8 mouse cellular contexts compared by ENCODE assay signal in the genomic region with DNA sequence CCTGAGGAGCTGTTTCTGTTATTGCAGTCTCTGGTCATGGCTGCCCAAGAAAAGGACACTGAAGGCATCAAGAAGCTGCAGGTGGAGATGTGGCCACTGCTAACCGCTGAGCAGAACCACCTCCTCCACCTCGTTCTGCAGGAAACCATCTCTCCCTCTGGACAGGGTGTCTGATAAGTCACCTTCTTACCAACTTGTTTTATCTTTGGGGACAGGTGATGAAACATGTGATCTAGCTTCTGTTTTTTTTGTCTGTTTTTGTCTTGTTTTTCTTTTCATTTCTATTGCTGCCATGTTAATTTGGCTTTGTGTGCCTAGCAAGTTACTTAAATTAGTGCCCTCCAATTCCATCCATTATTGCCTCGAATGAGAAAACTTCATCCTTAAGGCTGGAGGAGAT. TPM values are rescaled to one million over a fixed set of nuclear protein-coding genes. Genes with fewer than 3 reads are reported as not detected.
DNase-seq lines count a peak whose midpoint lies in the region; ATAC-seq and TF ChIP-seq lines count a peak whose summit lies in the region.

No protein-coding gene starts in this region.

- H3K36me3 ChIP-seq in heart, embryonic 14.5 days (ENCODE audit: control insufficient read depth, insufficient read depth, low read length): no peaks in the 10 kb centered on the region
- H3K36me3 ChIP-seq in ES-Bruce4 (ENCODE audit: control insufficient read depth, insufficient read depth, low read length, poor library complexity, severe bottlenecking): no peaks in the 10 kb centered on the region
- H3K36me3 ChIP-seq in forebrain, embryonic 15.5 days: no peaks in the 10 kb centered on the region
- no peaks in the 10 kb centered on the region for H3K36me3 ChIP-seq in liver, postnatal 0 days (replicated peaks; ENCODE audit: insufficient read depth, low read length)

- 33% methylated on average over 3 of the region's 3 CpGs for WGBS in heart, embryonic 14.5 days
- WGBS in forebrain, embryonic 15.5 days: 27% methylated on average over 3 of the region's 3 CpGs
- 25% methylated on average over 3 of the region's 3 CpGs for WGBS in liver, postnatal 0 days (ENCODE audit: insufficient replicate concordance)

- no peak overlapping the region for H3K27ac ChIP-seq in heart, embryonic 14.5 days (replicated peaks in 1 of 2; ENCODE audit: control insufficient read depth in 1 of 2, insufficient read depth in 1 of 2, low read depth in 2 of 2, low read length in 2 of 2)
- H3K27ac ChIP-seq in ES-Bruce4 (ENCODE audit: insufficient read depth, low read length): no peak overlapping the region
- H3K27ac ChIP-seq in forebrain, embryonic 15.5 days (replicated peaks): peak overlapping the region; percentile 97
- no peak overlapping the region for H3K27ac ChIP-seq in liver, postnatal 0 days (ENCODE audit: low read depth)

- TF ChIP-seq POLR2A in ES-Bruce4 (IDR thresholded peaks at IDR 0.05; ENCODE audit: insufficient read depth, low read length): no peak

- intact Hi-C loops in heart, postnatal 10 days (cut with DNase I): no loop called here

- peak overlapping the region; percentile 74 for H3K9ac ChIP-seq in heart, embryonic 14.5 days (ENCODE audit: low read length)
- peak overlapping the region; percentile 80; the same call in 1 of the 2 replicates for H3K9ac ChIP-seq in ES-Bruce4 (ENCODE audit: low read depth, poor library complexity, severe bottlenecking)
- peak overlapping the region; percentile 75 for H3K9ac ChIP-seq in forebrain, embryonic 15.5 days (replicated peaks)
- no peak overlapping the region for H3K9ac ChIP-seq in liver, postnatal 0 days (replicated peaks)

- no peak for TF ChIP-seq CTCF in ES-Bruce4 (IDR thresholded peaks at IDR 0.05; ENCODE audit: low read depth, low read length)
- no peak for TF ChIP-seq CTCF in liver, postnatal 0 days (IDR thresholded peaks at IDR 0.05; ENCODE audit: low read depth)

- no peaks in the 10 kb centered on the region for H3K27me3 ChIP-seq in heart, embryonic 14.5 days (ENCODE audit: control insufficient read depth, insufficient read depth, low read length)
- no peaks in the 10 kb centered on the region for H3K27me3 ChIP-seq in ES-Bruce4 (ENCODE audit: control insufficient read depth, insufficient read depth, low read length, poor library complexity, severe bottlenecking)
- H3K27me3 ChIP-seq in forebrain, embryonic 15.5 days: no peaks in the 10 kb centered on the region
- no peaks in the 10 kb centered on the region for H3K27me3 ChIP-seq in liver, postnatal 0 days (ENCODE audit: insufficient read depth, low read length)

- DNase-seq in heart, postnatal 10 days: no peak
- no peak for DNase-seq in liver, postnatal 0 days
- DNase-seq in cerebellum, postnatal 14 days: no peak
- no peak for DNase-seq in ovary, adult 18-20 months (ENCODE audit: low spot score)
- no peak for DNase-seq in urinary bladder, postnatal 25 days (ENCODE audit: low spot score)

- no peak for ATAC-seq in heart, embryonic 14.5 days (ENCODE audit: insufficient number of reproducible peaks, insufficient read depth, low FRiP score, low read depth)
- ATAC-seq in forebrain, embryonic 15.5 days (replicated peaks): no peak
- ATAC-seq in liver, postnatal 0 days: no peak

- H3K4me1 ChIP-seq in heart, embryonic 14.5 days (ENCODE audit: control insufficient read depth in 2 of 2, insufficient read depth in 2 of 2, low read length in 2 of 2): peaks cover 2 to 3% of the 10 kb centered on the region in 2 experiments; a peak in 1 of 4 replicates
- H3K4me1 ChIP-seq in ES-Bruce4 (ENCODE audit: control insufficient read depth, insufficient read depth, low read length): no peaks in the 10 kb centered on the region
- H3K4me1 ChIP-seq in forebrain, embryonic 15.5 days: no peaks in the 10 kb centered on the region
- H3K4me1 ChIP-seq in liver, postnatal 0 days (ENCODE audit: insufficient read depth): peaks cover 4% of the 10 kb centered on the region; the same call in 1 of the 2 replicates

- no peaks in the 10 kb centered on the region for H3K9me3 ChIP-seq in heart, embryonic 14.5 days (ENCODE audit: control insufficient read depth, low read length)
- no peaks in the 10 kb centered on the region for H3K9me3 ChIP-seq in ES-Bruce4 (replicated peaks; ENCODE audit: control insufficient read depth, insufficient read depth, low read length, poor library complexity, severe bottlenecking)
- no peaks in the 10 kb centered on the region for H3K9me3 ChIP-seq in forebrain, embryonic 15.5 days
- no peaks in the 10 kb centered on the region for H3K9me3 ChIP-seq in liver, postnatal 0 days (ENCODE audit: low read length)

- TF ChIP-seq EP300 in ES-Bruce4 (IDR thresholded peaks at IDR 0.05; ENCODE audit: insufficient read depth, low read depth, low read length): no peak
- no peak for TF ChIP-seq EP300 in liver, postnatal 0 days (IDR thresholded peaks at IDR 0.05; ENCODE audit: low read depth)

- peak overlapping the region; percentile 85 for H3K4me2 ChIP-seq in heart, embryonic 14.5 days (ENCODE audit: low read length)
- peak overlapping the region; percentile 65 for H3K4me2 ChIP-seq in forebrain, embryonic 15.5 days (replicated peaks)
- peak overlapping the region; percentile 82 for H3K4me2 ChIP-seq in liver, postnatal 0 days (ENCODE audit: low read depth, low read length)

- peak overlapping the region; percentile 62 to 76 for H3K4me3 ChIP-seq in heart, embryonic 14.5 days (ENCODE audit: control insufficient read depth in 1 of 2, insufficient read depth in 1 of 2, low read depth in 1 of 2, low read length in 2 of 2)
- peak overlapping the region; percentile 65; the same call in 1 of the 2 replicates for H3K4me3 ChIP-seq in ES-Bruce4 (ENCODE audit: low read depth, low read length)
- peak overlapping the region; percentile 67 for H3K4me3 ChIP-seq in forebrain, embryonic 15.5 days
- H3K4me3 ChIP-seq in liver, postnatal 0 days (ENCODE audit: low read depth, low read length): peak overlapping the region; percentile 64

RNA-seq across cellular contexts. Expression of a gene that starts 1.2 kb away (rescaled TPM):
- polyA plus RNA-seq in heart, embryonic 14.5 days (2014; fragmentation: Nextera tagmentation; extraction: Ambion mirVana): 9.4 and 10.0 TPM in 2 replicates
- 1 to 10 TPM; 5.8 to 7.3 TPM for total RNA-seq in heart, postnatal 10 days (2021)
- 2.5 and 3.8 TPM in 2 replicates for polyA plus RNA-seq in ES-Bruce4 (2011; ENCODE audit: insufficient read depth, insufficient read length, low read depth, missing spikeins)
- 25.6 and 28.0 TPM in 2 replicates for polyA plus RNA-seq in forebrain, embryonic 15.5 days (2015; fragmentation: Nextera tagmentation; extraction: Ambion mirVana)
- 5.6 and 5.7 TPM in 2 replicates for polyA plus RNA-seq in liver, postnatal 0 days (2015; fragmentation: Nextera tagmentation; extraction: Ambion mirVana)

RNA-seq across cellular contexts. Expression of a gene that starts 13.6 kb away (rescaled TPM):
- polyA plus RNA-seq in heart, embryonic 14.5 days (2014; fragmentation: Nextera tagmentation; extraction: Ambion mirVana): 0.35 TPM in 1 of 2 replicates, not detected in the other
- total RNA-seq in heart, postnatal 10 days (2021): not detected
- 0.75 TPM in 1 of 2 replicates, not detected in the other for polyA plus RNA-seq in ES-Bruce4 (2011; ENCODE audit: insufficient read depth, insufficient read length, low read depth, missing spikeins)
- polyA plus RNA-seq in forebrain, embryonic 15.5 days (2015; fragmentation: Nextera tagmentation; extraction: Ambion mirVana): 0.14 TPM in 1 of 2 replicates, not detected in the other
- polyA plus RNA-seq in liver, postnatal 0 days (2015; fragmentation: Nextera tagmentation; extraction: Ambion mirVana): 0.25 and 0.29 TPM in 2 replicates

RNA-seq across cellular contexts. Expression of a gene that starts 15.2 kb away (rescaled TPM):
- 0.26 and 2.3 TPM in 2 replicates for polyA plus RNA-seq in heart, embryonic 14.5 days (2014; fragmentation: Nextera tagmentation; extraction: Ambion mirVana)
- total RNA-seq in heart, postnatal 10 days (2021): 1 to 10 TPM in 1 of 2 experiments, under 1 TPM in 1; 0.77 to 1.2 TPM
- polyA plus RNA-seq in ES-Bruce4 (2011; ENCODE audit: insufficient read depth, insufficient read length, low read depth, missing spikeins): 0.79 TPM in 1 of 2 replicates, not detected in the other
- 0.34 and 0.50 TPM in 2 replicates for polyA plus RNA-seq in forebrain, embryonic 15.5 days (2015; fragmentation: Nextera tagmentation; extraction: Ambion mirVana)
- polyA plus RNA-seq in liver, postnatal 0 days (2015; fragmentation: Nextera tagmentation; extraction: Ambion mirVana): 0.85 and 1.1 TPM in 2 replicates

RNA-seq across cellular contexts. Expression of a gene that starts 35.9 kb away (rescaled TPM):
- polyA plus RNA-seq in heart, embryonic 14.5 days (2014; fragmentation: Nextera tagmentation; extraction: Ambion mirVana): not detected in 2 replicates
- not detected for total RNA-seq in heart, postnatal 10 days (2021)
- 0.69 TPM in 1 of 2 replicates, not detected in the other for polyA plus RNA-seq in ES-Bruce4 (2011; ENCODE audit: insufficient read depth, insufficient read length, low read depth, missing spikeins)
- polyA plus RNA-seq in forebrain, embryonic 15.5 days (2015; fragmentation: Nextera tagmentation; extraction: Ambion mirVana): not detected in 2 replicates
- not detected in 2 replicates for polyA plus RNA-seq in liver, postnatal 0 days (2015; fragmentation: Nextera tagmentation; extraction: Ambion mirVana)

RNA-seq across cellular contexts. Expression of a gene that starts 37.3 kb away (rescaled TPM):
- polyA plus RNA-seq in heart, embryonic 14.5 days (2014; fragmentation: Nextera tagmentation; extraction: Ambion mirVana): 2.7 and 11.9 TPM in 2 replicates
- total RNA-seq in heart, postnatal 10 days (2021): 1 to 10 TPM; 2.8 to 3.3 TPM
- 0.21 TPM in 1 of 2 replicates, not detected in the other for polyA plus RNA-seq in ES-Bruce4 (2011; ENCODE audit: insufficient read depth, insufficient read length, low read depth, missing spikeins)
- polyA plus RNA-seq in forebrain, embryonic 15.5 days (2015; fragmentation: Nextera tagmentation; extraction: Ambion mirVana): 12.6 and 16.1 TPM in 2 replicates
- polyA plus RNA-seq in liver, postnatal 0 days (2015; fragmentation: Nextera tagmentation; extraction: Ambion mirVana): 0.80 and 2.0 TPM in 2 replicates
